Mouse (Mus musculus): ENCODE measurements around the gene Dhdh. TPM values are rescaled to one million over a fixed set of nuclear protein-coding genes. Genes with fewer than 3 reads are reported as not detected.
"Not testable (repeated sequence)": the region's sequence is repeated elsewhere in the genome, so short reads cannot be mapped to it uniquely, and the experiment has no call there.

Dhdh gene
- 2.9 and 4.1 TPM in 2 replicates for polyA plus RNA-seq (2014; fragmentation: Nextera tagmentation; extraction: Ambion mirVana)

- ATAC-seq (ENCODE audit: low FRiP score) (peak; percentile 72), DNase-seq (ENCODE audit: low spot score) (peak; percentile 73)
- no peaks in the 10 kb centered on the region for H3K9me3 ChIP-seq (ENCODE audit: control insufficient read depth, low read length)
- H3K4me3 ChIP-seq (ENCODE audit: low read depth, low read length), result peak within 1 kb of the TSS; percentile 28
- H3K27ac ChIP-seq (ENCODE audit: low read depth, low read length), result peak within 1 kb of the TSS; percentile 43
- 0 out of 2 replicates have a peak, but pooled peaks cover 3% of the 10 kb centered on the region for H3K36me3 ChIP-seq (ENCODE audit: control insufficient read depth, insufficient read depth, low read length)
- H3K9ac ChIP-seq (ENCODE audit: low read depth, low read length), result peak within 1 kb of the TSS; percentile 68
- 7% methylated on average over 38 of the region's 38 CpGs for WGBS
- peak within 1 kb of the TSS; percentile 49 for H3K4me2 ChIP-seq (replicated peaks; ENCODE audit: low read depth, low read length)
- H3K27me3 ChIP-seq (ENCODE audit: control insufficient read depth, insufficient read depth, low read length), result no peaks in the 10 kb centered on the region
- H3K4me1 ChIP-seq (replicated peaks; ENCODE audit: control insufficient read depth, insufficient read depth, low read length), result no peaks in the 10 kb centered on the region
These were observed at the start of gene Dhdh for GRCm38 (mm10) chr7:45488293-45489204. TSS of gene Dhdh (minus strand) at chr7:45488805.

- WGBS, result 81% methylated on average over 10 of the region's 10 CpGs
- no peak for ATAC-seq (ENCODE audit: low FRiP score)
These were observed 49.0 kb upstream of the Dhdh start for GRCm38 (mm10) chr7:45537602-45538001.

GRCm38 (mm10) chr7:45535676-45536075 is 47.1 kb upstream of the Dhdh start:
- H3K4me2 ChIP-seq (replicated peaks; ENCODE audit: low read depth, low read length), result no peak overlapping the region
- H3K4me3 ChIP-seq (ENCODE audit: low read depth, low read length), result no peak overlapping the region
- no peaks in the 10 kb centered on the region for H3K9me3 ChIP-seq (ENCODE audit: control insufficient read depth, low read length)
- no peak overlapping the region for H3K27ac ChIP-seq (ENCODE audit: low read depth, low read length)
- no peaks in the 10 kb centered on the region for H3K36me3 ChIP-seq (ENCODE audit: control insufficient read depth, insufficient read depth, low read length)
- no peak for DNase-seq (ENCODE audit: low spot score)
- H3K4me1 ChIP-seq (replicated peaks; ENCODE audit: control insufficient read depth, insufficient read depth, low read length), result 0 out of 2 replicates have a peak, but pooled peaks cover 4% of the 10 kb centered on the region
- no peak overlapping the region for H3K9ac ChIP-seq (ENCODE audit: low read depth, low read length)
- no peaks in the 10 kb centered on the region for H3K27me3 ChIP-seq (ENCODE audit: control insufficient read depth, insufficient read depth, low read length)
- no peak for ATAC-seq (ENCODE audit: low FRiP score)
- WGBS, result 90% methylated on average over 1 of the region's 1 CpGs

More at GRCm38 (mm10) chr7:45537602-45538001, 49.0 kb upstream of the Dhdh start:
- Histone ChIP-seq H3K27ac (ENCODE audit: low read depth, low read length) (no peak overlapping the region), H3K4me3 (ENCODE audit: low read depth, low read length) (peak overlapping the region; percentile 48), H3K27me3 (ENCODE audit: control insufficient read depth, insufficient read depth, low read length) (no peaks in the 10 kb centered on the region), H3K4me1 (replicated peaks; ENCODE audit: control insufficient read depth, insufficient read depth, low read length) (0 out of 2 replicates have a peak, but pooled peaks cover 4% of the 10 kb centered on the region), H3K9me3 (ENCODE audit: control insufficient read depth, low read length) (no peaks in the 10 kb centered on the region), H3K9ac (ENCODE audit: low read depth, low read length) (no peak overlapping the region), H3K36me3 (ENCODE audit: control insufficient read depth, insufficient read depth, low read length) (no peaks in the 10 kb centered on the region), H3K4me2 (replicated peaks; ENCODE audit: low read depth, low read length) (peak overlapping the region; percentile 73)
- no peak for DNase-seq (ENCODE audit: low spot score)

GRCm38 (mm10) chr7:45530643-45531042 is 42.0 kb upstream of the Dhdh start:
- H3K4me1 ChIP-seq (replicated peaks; ENCODE audit: control insufficient read depth, insufficient read depth, low read length), result no peaks in the 10 kb centered on the region
- no peak overlapping the region for H3K4me2 ChIP-seq (replicated peaks; ENCODE audit: low read depth, low read length)
- WGBS, result 79% methylated on average over 2 of the region's 2 CpGs
- H3K4me3 ChIP-seq (ENCODE audit: low read depth, low read length), result no peak overlapping the region
- no peaks in the 10 kb centered on the region for H3K36me3 ChIP-seq (ENCODE audit: control insufficient read depth, insufficient read depth, low read length)
- H3K9ac ChIP-seq (ENCODE audit: low read depth, low read length), result no peak overlapping the region
- no peak overlapping the region for H3K27ac ChIP-seq (ENCODE audit: low read depth, low read length)
- ATAC-seq (ENCODE audit: low FRiP score), result no peak
- H3K9me3 ChIP-seq (ENCODE audit: control insufficient read depth, low read length), result no peaks in the 10 kb centered on the region
- no peaks in the 10 kb centered on the region for H3K27me3 ChIP-seq (ENCODE audit: control insufficient read depth, insufficient read depth, low read length)
- no peak for DNase-seq (ENCODE audit: low spot score)

GRCm38 (mm10) chr7:45529461-45529860 is 40.9 kb upstream of the Dhdh start:
- DNase-seq (ENCODE audit: low spot score), result no peak
- H3K36me3 ChIP-seq (ENCODE audit: control insufficient read depth, insufficient read depth, low read length), result no peaks in the 10 kb centered on the region
- H3K27me3 ChIP-seq (ENCODE audit: control insufficient read depth, insufficient read depth, low read length), result no peaks in the 10 kb centered on the region
- H3K4me3 ChIP-seq (ENCODE audit: low read depth, low read length), result no peak overlapping the region
- no peak overlapping the region for H3K27ac ChIP-seq (ENCODE audit: low read depth, low read length)
- H3K4me1 ChIP-seq (replicated peaks; ENCODE audit: control insufficient read depth, insufficient read depth, low read length), result no peaks in the 10 kb centered on the region; the same call in 1 of the 2 replicates
- H3K9me3 ChIP-seq (ENCODE audit: control insufficient read depth, low read length), result no peaks in the 10 kb centered on the region
- H3K4me2 ChIP-seq (replicated peaks; ENCODE audit: low read depth, low read length), result no peak overlapping the region
- no peak overlapping the region for H3K9ac ChIP-seq (ENCODE audit: low read depth, low read length)
- WGBS, result 29% methylated on average over 6 of the region's 6 CpGs
- no peak for ATAC-seq (ENCODE audit: low FRiP score)

GRCm38 (mm10) chr7:45527169-45527568 is 38.6 kb upstream of the Dhdh start:
- H3K27ac ChIP-seq (ENCODE audit: low read depth, low read length); ATAC-seq (ENCODE audit: low FRiP score); H3K4me3 ChIP-seq (ENCODE audit: low read depth, low read length); DNase-seq (ENCODE audit: low spot score); H3K4me1 ChIP-seq (replicated peaks; ENCODE audit: control insufficient read depth, insufficient read depth, low read length); H3K27me3 ChIP-seq (ENCODE audit: control insufficient read depth, insufficient read depth, low read length); H3K9me3 ChIP-seq (ENCODE audit: control insufficient read depth, low read length); H3K4me2 ChIP-seq (replicated peaks; ENCODE audit: low read depth, low read length); H3K36me3 ChIP-seq (ENCODE audit: control insufficient read depth, insufficient read depth, low read length); H3K9ac ChIP-seq (ENCODE audit: low read depth, low read length): not testable (repeated sequence)
- WGBS, result 86% methylated on average over 6 of the region's 6 CpGs

GRCm38 (mm10) chr7:45526474-45527120 is 38.0 kb upstream of the Dhdh start:
- ATAC-seq (ENCODE audit: low FRiP score), result no peak; the same call in 1 of the 2 replicates
- DNase-seq (ENCODE audit: low spot score), result no peak
- Histone ChIP-seq H3K4me3 (ENCODE audit: low read depth, low read length) (peak overlapping the region; percentile 74), H3K9me3 (ENCODE audit: control insufficient read depth, low read length) (no peaks in the 10 kb centered on the region), H3K4me2 (replicated peaks; ENCODE audit: low read depth, low read length) (peak overlapping the region; percentile 85), H3K9ac (ENCODE audit: low read depth, low read length) (peak overlapping the region; percentile 79; the same call in 1 of the 2 replicates), H3K36me3 (ENCODE audit: control insufficient read depth, insufficient read depth, low read length) (no peaks in the 10 kb centered on the region), H3K27ac (ENCODE audit: low read depth, low read length) (peak overlapping the region; percentile 36; the same call in 1 of the 2 replicates), H3K4me1 (replicated peaks; ENCODE audit: control insufficient read depth, insufficient read depth, low read length) (no peaks in the 10 kb centered on the region; the same call in 1 of the 2 replicates), H3K27me3 (ENCODE audit: control insufficient read depth, insufficient read depth, low read length) (no peaks in the 10 kb centered on the region)
- 25% methylated on average over 7 of the region's 7 CpGs for WGBS

- Histone ChIP-seq H3K36me3 (ENCODE audit: control insufficient read depth, insufficient read depth, low read length) (no peaks in the 10 kb centered on the region), H3K27ac (ENCODE audit: low read depth, low read length) (peak within 1 kb of the TSS; percentile 68), H3K4me2 (replicated peaks; ENCODE audit: low read depth, low read length) (peak within 1 kb of the TSS; percentile 85), H3K9ac (ENCODE audit: low read depth, low read length) (peak within 1 kb of the TSS; percentile 79), H3K27me3 (ENCODE audit: control insufficient read depth, insufficient read depth, low read length) (no peaks in the 10 kb centered on the region), H3K9me3 (ENCODE audit: control insufficient read depth, low read length) (no peaks in the 10 kb centered on the region), H3K4me1 (replicated peaks; ENCODE audit: control insufficient read depth, insufficient read depth, low read length) (no peaks in the 10 kb centered on the region; the same call in 1 of the 2 replicates), H3K4me3 (ENCODE audit: low read depth, low read length) (peak within 1 kb of the TSS; percentile 74)
- peak; percentile 84 for ATAC-seq (ENCODE audit: low FRiP score)
- WGBS, result under 1% methylated on average over 54 of the region's 54 CpGs
- DNase-seq (ENCODE audit: low spot score), result peak; percentile 96
These were observed 37.3 kb upstream of the Dhdh start, which contains the start of the genes Ppp1r15a and Plekha4 for GRCm38 (mm10) chr7:45525809-45526473. TSS of gene Ppp1r15a (minus strand) at chr7:45526268. TSS of gene Plekha4 (plus strand) at chr7:45526330.
